Mouse (Mus musculus): ENCODE results near the gene Mgp.

GRCm38 (mm10) chr6:136900369-136901009, 24.9 kb upstream of the Mgp start:
- TF ChIP-seq CTCF (IDR thresholded peaks at IDR 0.05; ENCODE audit: insufficient read depth, low read depth, low read length) (no peak), POLR2A (IDR thresholded peaks at IDR 0.05; ENCODE audit: insufficient read depth, low read depth, low read length) (no peak)
